Mouse (Mus musculus): ENCODE measurements around the gene B230118H07Rik. TPM values are rescaled to one million over a fixed set of nuclear protein-coding genes. Genes with fewer than 3 reads are reported as not detected.

Gene B230118H07Rik
- total and polyA plus RNA-seq, 3 experiments: 5.0 to 12.6 (median 9.7) TPM

- Histone ChIP-seq H3K9ac (ENCODE audit: insufficient read depth, low read depth) (no peak overlapping the region), H3K4me2 (ENCODE audit: insufficient read depth, low read depth, poor library complexity, severe bottlenecking) (no peak overlapping the region), H3K27me3 (replicated peaks) (peaks cover 11% of the 10 kb centered on the region), H3K36me3 (replicated peaks in 1 of 2; ENCODE audit: control insufficient read depth in 1 of 2, insufficient read depth in 1 of 2, low read length in 1 of 2) (no peaks in the 10 kb centered on the region), H3K4me3 (replicated peaks in 1 of 3; ENCODE audit: low read depth in 2 of 3, low read length in 2 of 3, poor library complexity in 1 of 3) (no peak overlapping the region), H3K79me2 (replicated peaks; ENCODE audit: control insufficient read depth, extremely low read depth, insufficient read depth, poor library complexity, severe bottlenecking) (no peaks in the 10 kb centered on the region), H3K4me1 (ENCODE audit: control insufficient read depth in 1 of 2, insufficient read depth in 2 of 2) (no peaks in the 10 kb centered on the region), H3K9me3 (replicated peaks; ENCODE audit: low read length) (no peaks in the 10 kb centered on the region), H3K27ac (ENCODE audit: insufficient read depth, low read depth) (no peak overlapping the region)
- in situ Hi-C loops (cut with MboI; ENCODE audit: low pct_ligation_motif_present, low pct_unique_long_range_greater_than_20kb, low sequenced_read_pairs) (no loop called here), dilution Hi-C loops (cut with MboI; ENCODE audit: extremely low pct_ligation_motif_present, extremely low pct_unique_long_range_greater_than_20kb, low sequenced_read_pairs) (no loop called here)
- TF ChIP-seq NRF1 (IDR thresholded peaks at IDR 0.05; ENCODE audit: low read depth, low read length) (no peak), KAT2A (IDR thresholded peaks at IDR 0.05; ENCODE audit: insufficient replicate concordance, low read length) (no peak), MEF2A (IDR thresholded peaks at IDR 0.05; ENCODE audit: borderline replicate concordance, low read depth, low read length) (no peak), JUND (conservative IDR thresholded peaks at IDR 0.05; ENCODE audit: low read depth, low read length) (no peak), BHLHE40 (IDR thresholded peaks at IDR 0.05; ENCODE audit: low read depth, low read length) (no peak), TCF12 (IDR thresholded peaks at IDR 0.05; ENCODE audit: low read depth, low read length) (no peak), CHD1 (IDR thresholded peaks at IDR 0.05; ENCODE audit: low read depth, low read length) (no peak), TBP (conservative IDR thresholded peaks at IDR 0.05; ENCODE audit: low read depth, low read length) (no peak), IRF4 (IDR thresholded peaks at IDR 0.05; ENCODE audit: low read depth, low read length) (no peak), ZMIZ1 (IDR thresholded peaks at IDR 0.05; ENCODE audit: low read depth, low read length) (no peak), MXI1 (IDR thresholded peaks at IDR 0.05; ENCODE audit: low read depth, low read length) (no peak)
- no peak for DNase-seq (ENCODE audit: extremely low read depth)
Measured at GRCm38 (mm10) chr2:101553851-101554250, 95.5 kb downstream of the B230118H07Rik start.

- H3K27me3 ChIP-seq (replicated peaks): peaks cover 18% of the 10 kb centered on the region
- H3K4me2 ChIP-seq (ENCODE audit: insufficient read depth, low read depth, poor library complexity, severe bottlenecking): no peak overlapping the region
- H3K36me3 ChIP-seq (replicated peaks in 1 of 2; ENCODE audit: control insufficient read depth in 1 of 2, insufficient read depth in 1 of 2, low read length in 1 of 2): no peaks in the 10 kb centered on the region
- dilution Hi-C loops (cut with MboI; ENCODE audit: extremely low pct_ligation_motif_present, extremely low pct_unique_long_range_greater_than_20kb, low sequenced_read_pairs) (no loop called here), in situ Hi-C loops (cut with MboI; ENCODE audit: low pct_ligation_motif_present, low pct_unique_long_range_greater_than_20kb, low sequenced_read_pairs) (no loop called here)
- no peak overlapping the region for H3K9ac ChIP-seq (ENCODE audit: insufficient read depth, low read depth)
- no peak overlapping the region for H3K4me3 ChIP-seq (replicated peaks in 1 of 3; ENCODE audit: low read depth in 2 of 3, low read length in 2 of 3, poor library complexity in 1 of 3)
- no peak for DNase-seq (ENCODE audit: extremely low read depth)
- no peaks in the 10 kb centered on the region for H3K79me2 ChIP-seq (replicated peaks; ENCODE audit: control insufficient read depth, extremely low read depth, insufficient read depth, poor library complexity, severe bottlenecking)
- TF ChIP-seq MXI1 (IDR thresholded peaks at IDR 0.05; ENCODE audit: low read depth, low read length) (no peak), ZMIZ1 (IDR thresholded peaks at IDR 0.05; ENCODE audit: low read depth, low read length) (no peak), E2F4 (IDR thresholded peaks at IDR 0.05; ENCODE audit: insufficient replicate concordance, low read depth, low read length) (no peak), MYC (IDR thresholded peaks at IDR 0.05; ENCODE audit: low read depth, low read length) (no peak), MEF2A (IDR thresholded peaks at IDR 0.05; ENCODE audit: borderline replicate concordance, low read depth, low read length) (no peak), ZNF384 (IDR thresholded peaks at IDR 0.05; ENCODE audit: low read depth, low read length) (no peak), SMC3 (IDR thresholded peaks at IDR 0.05; ENCODE audit: low read depth, low read length) (no peak), MAZ (IDR thresholded peaks at IDR 0.05; ENCODE audit: low read depth, low read length) (no peak), TBP (conservative IDR thresholded peaks at IDR 0.05; ENCODE audit: low read depth, low read length) (no peak), GABPA (IDR thresholded peaks at IDR 0.05; ENCODE audit: insufficient replicate concordance, low read depth, low read length) (no peak), USF1 (IDR thresholded peaks at IDR 0.05; ENCODE audit: low read depth, low read length) (no peak), ELF1 (IDR thresholded peaks at IDR 0.05; ENCODE audit: low read depth, low read length) (no peak)
- H3K27ac ChIP-seq (ENCODE audit: insufficient read depth, low read depth): no peak overlapping the region
- H3K4me1 ChIP-seq (ENCODE audit: control insufficient read depth in 1 of 2, insufficient read depth in 2 of 2): no peaks in the 10 kb centered on the region
- no peaks in the 10 kb centered on the region for H3K9me3 ChIP-seq (replicated peaks; ENCODE audit: low read length)
Measured at GRCm38 (mm10) chr2:101552301-101552700, 97.0 kb downstream of the B230118H07Rik start.
